11 mouse cellular contexts compared by ENCODE assay signal in genomic region chr13:49133125-49133524, GRCm38 (mm10). TPM values are rescaled to one million over a fixed set of nuclear protein-coding genes. Genes with fewer than 3 reads are reported as not detected.
DNase-seq lines count a peak whose midpoint lies in the region; ATAC-seq and TF ChIP-seq lines count a peak whose summit lies in the region.
"Had no signal": no experiment of that assay in that cellular context is flagged by ENCODE, and none has a peak within 500 bp of the region (broad histone marks: within the 10 kb centered on the region; RNA-seq: fewer than 3 reads in every experiment).

No protein-coding gene starts in this region.

- no peaks in the 10 kb centered on the region for H3K27me3 ChIP-seq in kidney, embryonic 16.5 days (ENCODE audit: insufficient read depth, low read length)
- no peaks in the 10 kb centered on the region; the same call in 1 of the 2 replicates for H3K27me3 ChIP-seq in forebrain, embryonic 12.5 days
- no peaks in the 10 kb centered on the region for H3K27me3 ChIP-seq in hindbrain, postnatal 0 days (ENCODE audit: insufficient read depth, low read length)
- H3K27me3 ChIP-seq: limb, embryonic 15.5 days had no signal

- H3K4me3 ChIP-seq in kidney, embryonic 16.5 days (ENCODE audit: low read length), result no peak overlapping the region
- no peak overlapping the region for H3K4me3 ChIP-seq in forebrain, embryonic 12.5 days (replicated peaks)
- no peak overlapping the region for H3K4me3 ChIP-seq in hindbrain, postnatal 0 days (ENCODE audit: low read length)
- H3K4me3 ChIP-seq: limb, embryonic 15.5 days had no signal

- H3K36me3 ChIP-seq in kidney, embryonic 16.5 days (ENCODE audit: insufficient read depth, low read length), result no peaks in the 10 kb centered on the region
- H3K36me3 ChIP-seq in forebrain, embryonic 12.5 days (replicated peaks), result peaks cover 8% of the 10 kb centered on the region; the same call in 1 of the 2 replicates
- no peaks in the 10 kb centered on the region for H3K36me3 ChIP-seq in hindbrain, postnatal 0 days (ENCODE audit: insufficient read depth, low read length)
- H3K36me3 ChIP-seq: limb, embryonic 15.5 days had no signal

- no peak for TF ChIP-seq CTCF in hindbrain, postnatal 0 days (IDR thresholded peaks at IDR 0.05; ENCODE audit: low read depth)

- no peak overlapping the region for H3K4me2 ChIP-seq in kidney, embryonic 16.5 days (replicated peaks; ENCODE audit: low read depth, low read length)
- no peak overlapping the region for H3K4me2 ChIP-seq in forebrain, embryonic 12.5 days
- H3K4me2 ChIP-seq in hindbrain, postnatal 0 days (ENCODE audit: low read depth, low read length), result no peak overlapping the region
- H3K4me2 ChIP-seq: limb, embryonic 15.5 days had no signal

- H3K9me3 ChIP-seq in kidney, embryonic 16.5 days (ENCODE audit: low read length), result no peaks in the 10 kb centered on the region
- H3K9me3 ChIP-seq in forebrain, embryonic 12.5 days, result no peaks in the 10 kb centered on the region
- H3K9me3 ChIP-seq in hindbrain, postnatal 0 days (ENCODE audit: low read length), result no peaks in the 10 kb centered on the region
- H3K9me3 ChIP-seq: limb, embryonic 15.5 days had no signal

- 64% methylated on average over 4 of the region's 4 CpGs for WGBS in kidney, embryonic 16.5 days
- WGBS in forebrain, embryonic 12.5 days, result 81% methylated on average over 4 of the region's 4 CpGs
- 52% methylated on average over 4 of the region's 4 CpGs for WGBS in hindbrain, postnatal 0 days

- H3K4me1 ChIP-seq in kidney, embryonic 16.5 days (ENCODE audit: insufficient read depth, low read length), result peaks cover 2% of the 10 kb centered on the region
- peaks cover 45% of the 10 kb centered on the region for H3K4me1 ChIP-seq in forebrain, embryonic 12.5 days
- peaks cover 48% of the 10 kb centered on the region for H3K4me1 ChIP-seq in hindbrain, postnatal 0 days (ENCODE audit: insufficient read depth, low read length)

- no peak overlapping the region for H3K9ac ChIP-seq in kidney, embryonic 16.5 days (replicated peaks; ENCODE audit: low read length)
- H3K9ac ChIP-seq in forebrain, embryonic 12.5 days, result no peak overlapping the region
- H3K9ac ChIP-seq in hindbrain, postnatal 0 days (replicated peaks; ENCODE audit: low read length), result no peak overlapping the region
- H3K9ac ChIP-seq: limb, embryonic 15.5 days had no signal

- H3K27ac ChIP-seq in kidney, embryonic 16.5 days (ENCODE audit: low read length), result no peak overlapping the region
- no peak overlapping the region for H3K27ac ChIP-seq in forebrain, embryonic 12.5 days
- H3K27ac ChIP-seq in hindbrain, postnatal 0 days, result no peak overlapping the region
- H3K27ac ChIP-seq: limb, embryonic 15.5 days had no signal

- ATAC-seq in kidney, embryonic 16.5 days (ENCODE audit: low FRiP score, low TSS enrichment), result no peak
- ATAC-seq in forebrain, embryonic 12.5 days (ENCODE audit: low FRiP score), result no peak
- ATAC-seq in hindbrain, postnatal 0 days, result no peak

- DNase-seq in adrenal gland, postnatal 10 days, result peak; percentile 46
- no peak for DNase-seq in adrenal gland, postnatal 4 days (ENCODE audit: low spot score in 2 of 2)
- DNase-seq in kidney, adult 18-20 months, result peak; percentile 73
- DNase-seq in cerebellum, adult 8-10 months, result peak; percentile 70
- peak; percentile 79 for DNase-seq in kidney, adult 9 months
- no peak for DNase-seq in hindbrain, postnatal 0 days (ENCODE audit: low spot score)
- DNase-seq: right cerebral cortex, postnatal 25 days had no signal

RNA-seq across cellular contexts. Expression of gene Wnk2, which starts 14.7 kb away (rescaled TPM):
- total RNA-seq in adrenal gland, postnatal 10 days (2021), result 1 to 10 TPM; 4.1 to 8.3 TPM
- 10 to 100 TPM; 10.1 to 10.5 TPM for total RNA-seq in adrenal gland, postnatal 4 days (2021)
- polyA plus RNA-seq in kidney, embryonic 16.5 days (2015; fragmentation: Nextera tagmentation; extraction: Ambion mirVana), result 1.0 and 1.2 TPM in 2 replicates
- 11.4 and 13.7 TPM in 2 replicates for polyA plus RNA-seq in forebrain, embryonic 12.5 days (2016; fragmentation: Nextera tagmentation; extraction: Ambion mirVana)
- total RNA-seq in hindbrain, postnatal 0 days (2014; rRNA removed), result 63.8 and 68.9 TPM in 2 replicates
- polyA plus RNA-seq in hindbrain, postnatal 0 days (2015; fragmentation: Nextera tagmentation; extraction: Ambion mirVana), result 14.5 and 15.1 TPM in 2 replicates
- total RNA-seq: hematopoietic stem cell, adult 5-6 weeks had no signal

RNA-seq across cellular contexts. Expression of gene Ninj1, which starts 54.2 kb away (rescaled TPM):
- total RNA-seq in adrenal gland, postnatal 10 days (2021), result 10 to 100 TPM; 77.3 to 79.6 TPM
- total RNA-seq in adrenal gland, postnatal 4 days (2021), result 10 to 100 TPM; 49.0 to 51.9 TPM
- 76.1 and 77.1 TPM in 2 replicates for polyA plus RNA-seq in kidney, embryonic 16.5 days (2015; fragmentation: Nextera tagmentation; extraction: Ambion mirVana)
- polyA plus RNA-seq in forebrain, embryonic 12.5 days (2016; fragmentation: Nextera tagmentation; extraction: Ambion mirVana), result 14.3 and 16.9 TPM in 2 replicates
- 44.1 and 54.4 TPM in 2 replicates for total RNA-seq in hindbrain, postnatal 0 days (2014; rRNA removed)
- 50.0 and 50.7 TPM in 2 replicates for polyA plus RNA-seq in hindbrain, postnatal 0 days (2015; fragmentation: Nextera tagmentation; extraction: Ambion mirVana)

Comparison
In these comparisons a context has a peak if more than half of its experiments do, and no peak if none do; other contexts are left out.
1. DNase-seq: peak in adrenal gland, postnatal 10 days (single experiment), kidney, adult 18-20 months (single experiment), cerebellum, adult 8-10 months (single experiment) and kidney, adult 9 months (single experiment); none in adrenal gland, postnatal 4 days (0 of 2) and hindbrain, postnatal 0 days (single experiment).